Mouse (Mus musculus): ENCODE measurements at regions not wholly inside any gene's neighbourhood (a gene's known extent, or its start where the extent isn't known, plus 50 kb on each side); places are given as distances from the start of the nearest gene placed in this dataset.
"Not testable (repeated sequence)": the region's sequence is repeated elsewhere in the genome, so short reads cannot be mapped to it uniquely, and the experiment has no call there.

- DNase-seq, result no peak
Observed at GRCm38 (mm10) chr12:11037951-11038350, 112.9 kb downstream of the Kcns3 start.

DNA sequence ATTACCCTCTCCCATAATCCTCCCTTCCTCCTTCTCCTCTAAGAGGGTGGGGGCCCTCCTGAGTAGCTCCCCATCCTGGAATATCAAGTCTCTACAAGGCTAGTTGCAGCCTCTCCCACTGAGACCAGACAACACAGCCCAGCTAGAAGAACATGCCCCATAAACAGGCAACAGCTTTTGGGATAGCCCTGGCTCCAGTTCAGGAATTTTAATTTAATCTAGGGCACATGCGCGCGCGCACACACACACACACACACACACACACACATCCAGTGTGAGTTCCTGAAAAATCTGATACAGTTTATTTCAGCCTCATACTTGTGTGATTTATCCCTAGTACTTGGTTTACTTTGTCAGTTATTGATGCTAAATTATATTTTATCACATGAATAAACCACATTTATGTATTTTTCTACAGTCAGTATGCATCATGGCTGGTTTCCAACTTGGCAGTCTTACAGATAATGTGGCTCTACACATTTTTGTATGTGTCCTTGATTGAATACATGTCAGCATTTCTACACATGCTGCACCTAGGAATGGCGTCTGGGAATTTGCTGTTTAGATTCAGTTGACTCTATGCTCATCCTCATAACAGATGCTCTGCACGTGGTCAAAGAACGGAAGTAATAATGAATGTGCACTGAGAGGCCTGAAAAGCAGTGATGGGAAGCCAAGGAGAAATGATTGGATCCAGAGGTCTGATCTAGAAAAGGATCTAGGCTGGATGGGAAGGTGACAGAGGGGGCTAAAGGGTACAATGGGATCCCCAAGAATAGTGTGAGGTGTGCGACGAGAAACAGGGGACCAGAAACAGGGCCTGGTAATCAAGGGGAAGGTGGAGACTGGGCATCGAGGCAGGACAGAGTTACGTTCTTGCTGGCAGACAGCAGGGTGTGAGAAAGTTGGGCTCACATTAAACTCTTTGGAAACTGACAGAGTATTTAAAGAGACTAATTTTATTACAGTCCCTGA lies 130.0 kb downstream of the Kcns3 start:
- DNase-seq, result no peak

DNA sequence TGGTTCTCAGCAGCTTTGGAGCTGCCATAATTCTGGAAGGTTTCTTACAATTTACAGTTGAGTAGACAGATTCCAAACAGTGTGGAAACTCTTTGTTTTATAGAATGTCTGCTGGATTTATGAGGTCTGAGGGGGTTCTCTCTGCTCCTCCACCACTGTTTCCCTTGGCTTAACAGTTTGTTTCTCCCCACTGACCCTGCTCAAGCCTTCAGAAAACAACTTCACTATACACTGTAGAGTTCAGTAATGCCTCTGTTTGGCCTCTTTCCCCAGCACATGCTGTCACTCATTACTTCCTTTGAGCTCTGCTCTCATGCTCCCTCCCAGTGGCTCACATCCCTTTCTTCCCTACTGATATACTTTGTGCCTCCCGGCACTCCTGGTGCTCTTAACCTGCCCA lies 139.7 kb downstream of the Kcns3 start:
- DNase-seq, result no peak

DNA sequence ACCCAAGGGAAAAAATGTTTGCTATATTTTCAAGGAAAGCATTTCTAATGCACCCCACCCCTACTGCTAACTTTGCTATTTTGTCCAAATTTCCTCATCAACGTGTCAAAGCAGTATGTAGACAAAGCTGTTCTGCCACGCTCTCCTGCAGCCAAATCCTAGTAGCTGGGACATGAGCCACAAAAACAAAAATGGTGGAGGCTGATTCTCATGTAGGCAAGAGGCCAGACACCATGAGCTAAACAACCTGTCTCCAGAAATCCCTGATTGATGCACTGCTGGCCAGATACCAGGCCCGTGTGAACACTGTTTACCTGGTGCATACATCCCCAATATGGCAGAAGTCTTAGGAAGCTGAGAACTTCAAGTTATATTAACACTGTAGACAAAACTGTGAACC lies 166.6 kb downstream of the Kcns3 start:
- DNase-seq, result no peak

GRCm38 (mm10) chr12:10949184-10949583 lies 201.7 kb downstream of the Kcns3 start:
- DNase-seq, result no peak

DNA sequence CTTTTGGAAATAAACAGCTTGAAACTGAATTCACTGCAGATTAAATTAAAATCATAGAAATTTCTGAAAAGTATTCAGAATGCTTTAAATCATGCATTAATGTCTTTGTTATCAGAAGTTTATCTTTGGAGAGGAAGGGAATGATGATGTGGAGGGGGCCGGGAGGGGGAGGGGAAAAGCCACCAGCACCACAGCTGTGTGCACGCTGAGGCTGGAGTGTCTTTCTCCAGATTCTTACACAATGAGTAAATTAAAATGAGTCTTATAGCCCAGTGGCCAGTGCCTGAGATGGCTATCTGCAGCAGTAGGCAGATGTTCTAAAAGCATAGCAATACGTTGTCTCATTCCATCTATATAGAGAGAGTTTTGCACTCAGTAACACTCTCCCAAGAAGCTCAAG lies 209.8 kb downstream of the Kcns3 start:
- DNase-seq, result no peak

- DNase-seq, result not testable (repeated sequence)
Observed at GRCm38 (mm10) chr12:10900054-10900453, 250.8 kb downstream of the Kcns3 start.

DNA sequence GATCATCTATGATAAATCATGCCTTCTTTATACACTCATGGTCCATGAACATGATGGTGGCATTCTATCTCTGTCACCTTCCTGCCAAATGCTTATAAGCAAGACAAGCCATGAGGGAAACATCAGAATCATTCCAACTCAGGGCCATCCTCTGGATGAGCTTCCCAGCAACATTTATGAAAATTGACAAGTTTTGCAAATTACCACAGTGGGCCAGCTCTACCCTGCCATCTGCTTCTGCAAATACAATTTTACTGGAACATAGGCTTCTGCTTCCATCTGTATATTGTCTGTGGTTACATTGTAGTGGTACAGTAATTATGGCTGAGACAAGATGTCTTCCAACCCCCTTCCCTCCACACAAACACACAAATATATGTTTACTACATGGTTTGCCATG lies 272.1 kb downstream of the Kcns3 start:
- DNase-seq, result no peak

DNA sequence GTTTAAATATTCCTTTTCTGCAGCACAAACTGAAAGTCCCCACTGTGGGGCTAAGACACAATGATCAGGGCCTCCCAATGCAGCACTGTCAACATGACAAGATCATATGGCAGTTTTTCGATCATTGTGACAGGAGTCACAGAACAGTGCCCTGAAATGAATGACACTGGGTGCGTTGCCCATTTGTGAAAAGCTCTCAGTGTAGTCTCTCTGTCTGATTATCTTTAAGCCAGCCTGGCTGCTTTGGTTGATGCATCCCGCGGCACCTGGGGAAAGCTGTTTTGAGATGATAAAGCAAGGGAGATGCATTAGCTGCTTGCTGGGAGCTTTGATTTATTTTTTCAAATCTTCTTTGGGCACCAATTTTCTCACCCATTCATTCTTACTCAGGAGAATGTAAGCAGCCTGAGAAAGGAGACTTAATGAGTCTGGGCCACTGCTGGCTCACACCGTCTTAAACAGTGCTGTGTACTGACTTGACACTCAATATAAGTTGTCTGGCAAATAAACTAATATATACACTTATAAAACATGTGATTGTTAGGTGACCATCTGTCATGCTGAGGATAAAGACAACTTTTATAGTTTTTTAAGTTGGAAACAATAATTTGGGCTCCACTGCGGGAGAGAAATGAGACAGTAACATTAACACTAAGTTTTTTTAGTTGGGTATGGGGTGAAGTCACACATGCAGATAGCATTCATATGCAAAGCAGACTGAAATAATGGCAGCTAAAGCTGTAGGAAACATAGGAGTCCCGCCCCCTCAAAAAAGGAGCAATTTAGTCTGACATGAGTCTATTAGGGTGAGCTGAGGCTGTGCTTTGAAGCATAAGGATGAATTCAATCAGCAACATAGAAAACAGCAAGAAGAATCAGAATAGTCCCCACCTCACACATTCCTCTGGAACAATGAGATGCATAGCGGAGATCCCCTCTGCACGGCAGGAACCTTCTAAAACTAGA lies 276.0 kb downstream of the Kcns3 start:
- DNase-seq, result no peak

GRCm38 (mm10) chr12:10873716-10874401 lies 277.0 kb downstream of the Kcns3 start:
- no peak for DNase-seq

DNA sequence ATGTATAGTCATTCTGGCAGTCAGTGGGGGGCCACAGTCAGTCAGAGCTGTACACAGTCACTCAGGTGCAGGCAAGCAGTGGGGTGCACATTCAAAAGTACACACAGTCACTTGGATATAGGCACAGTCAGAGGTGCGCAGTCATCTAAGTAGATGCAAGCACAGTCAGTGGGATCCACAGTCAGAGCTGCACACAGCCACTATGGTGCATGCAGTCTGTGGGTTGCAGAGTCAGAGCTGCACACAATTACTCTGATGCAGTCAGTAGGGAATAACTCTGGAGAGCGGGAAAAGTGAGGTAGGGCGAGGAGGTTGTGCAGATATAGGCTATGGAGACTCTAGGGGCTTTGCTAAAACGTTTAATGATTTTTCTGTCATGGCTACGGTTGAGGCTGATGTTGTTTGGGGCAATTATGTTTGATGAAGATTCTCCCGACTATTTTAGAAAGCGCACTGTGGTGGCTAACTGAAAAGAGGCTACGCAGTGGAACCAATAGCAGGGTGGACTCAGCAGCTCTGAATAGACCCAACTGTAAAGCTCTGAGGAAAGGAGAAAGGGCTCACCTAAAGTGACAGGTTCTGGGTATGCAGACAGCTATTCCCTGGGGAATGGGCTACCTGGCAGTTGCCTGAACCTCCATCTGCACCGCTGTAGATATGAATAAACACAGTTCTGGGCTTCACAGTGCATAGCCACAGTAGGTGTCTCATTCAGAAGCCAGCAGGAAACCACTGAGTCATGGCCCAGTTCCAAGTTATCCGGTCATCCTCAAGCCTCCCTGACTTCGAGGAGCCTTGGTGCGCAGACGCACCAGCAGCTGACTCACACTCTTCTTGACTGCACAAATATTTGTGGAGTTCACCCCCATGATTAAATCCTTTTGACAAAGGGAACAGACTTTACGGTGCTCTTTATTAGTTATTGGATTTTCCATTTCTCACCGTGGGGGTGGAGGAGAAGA lies 282.9 kb downstream of the Kcns3 start:
- DNase-seq, result no peak

GRCm38 (mm10) chr12:10866907-10867538 lies 283.8 kb downstream of the Kcns3 start:
- peak; percentile 12 for DNase-seq

- DNase-seq, result no peak
Observed at GRCm38 (mm10) chr12:10865294-10865693, 285.6 kb downstream of the Kcns3 start.

- DNase-seq, result no peak
Observed at GRCm38 (mm10) chr12:10820335-10820734, 330.5 kb downstream of the Kcns3 start.

DNA sequence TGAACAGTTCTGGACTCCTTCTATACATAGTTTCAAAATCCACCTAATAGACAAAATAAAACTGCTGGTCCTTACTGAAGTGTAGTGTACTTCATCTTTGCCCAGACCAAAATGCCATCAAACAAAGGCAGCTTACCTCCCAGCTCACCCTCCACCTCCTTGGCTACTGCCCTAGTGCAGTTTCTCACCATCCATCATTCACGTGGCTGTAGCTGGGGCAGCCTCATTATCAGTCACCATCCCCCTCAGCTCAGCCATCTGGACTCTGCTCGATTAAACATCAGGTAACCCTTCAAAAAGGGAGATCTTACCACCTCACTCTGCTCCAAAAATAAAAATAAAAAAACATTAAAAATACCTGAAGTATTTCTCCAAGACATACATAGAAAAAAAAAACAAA lies 332.8 kb downstream of the Kcns3 start:
- no peak for DNase-seq

- no peak for DNase-seq
Observed at GRCm38 (mm10) chr12:10817516-10817915, 333.3 kb downstream of the Kcns3 start.

- no peak for DNase-seq
Observed at GRCm38 (mm10) chr12:10810597-10810996, 340.3 kb downstream of the Kcns3 start.

DNA sequence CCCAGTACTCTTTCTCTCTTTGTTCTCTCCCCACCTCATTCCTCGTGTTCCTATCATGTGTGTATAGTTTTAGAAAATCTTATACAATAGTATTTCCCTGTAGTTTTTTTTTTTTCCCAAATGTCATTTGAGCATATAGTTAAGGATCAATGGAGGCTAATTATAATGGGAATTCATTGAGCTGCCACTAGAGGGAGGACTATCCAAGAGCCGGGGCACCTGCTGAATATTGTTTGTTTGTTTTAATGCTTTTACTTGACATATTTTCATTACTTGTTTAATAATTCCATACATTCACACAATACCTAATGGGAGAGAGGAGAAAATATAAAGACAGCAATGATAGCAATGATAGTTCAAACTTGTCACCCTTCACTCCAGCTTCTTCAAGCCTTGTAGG lies 346.4 kb downstream of the Kcns3 start:
- no peak for DNase-seq

Data from right cerebral cortex, postnatal 14 days (tissue).